Mouse (Mus musculus): ENCODE data around the gene Relt. TPM values are rescaled to one million over a fixed set of nuclear protein-coding genes. Genes with fewer than 3 reads are reported as not detected.

The Relt gene
- polyA plus RNA-seq, 1 experiment = 4.6 TPM

GRCm38 (mm10) chr7:100879595-100879994, 16.3 kb upstream of the Relt start:
- TF ChIP-seq CTCF (IDR thresholded peaks at IDR 0.05; ENCODE audit: borderline replicate concordance, insufficient read depth, low read length) = no peak
- TF ChIP-seq POLR2A (IDR thresholded peaks at IDR 0.05; ENCODE audit: low read depth, low read length) = no peak
- Histone ChIP-seq H3K4me1 (ENCODE audit: control insufficient read depth, insufficient read depth, low read length) (no peaks in the 10 kb centered on the region), H3K27ac (ENCODE audit: insufficient read depth, low read length) (no peak overlapping the region), H3K4me3 (ENCODE audit: insufficient read depth, low read length) (no peak overlapping the region)

DNA sequence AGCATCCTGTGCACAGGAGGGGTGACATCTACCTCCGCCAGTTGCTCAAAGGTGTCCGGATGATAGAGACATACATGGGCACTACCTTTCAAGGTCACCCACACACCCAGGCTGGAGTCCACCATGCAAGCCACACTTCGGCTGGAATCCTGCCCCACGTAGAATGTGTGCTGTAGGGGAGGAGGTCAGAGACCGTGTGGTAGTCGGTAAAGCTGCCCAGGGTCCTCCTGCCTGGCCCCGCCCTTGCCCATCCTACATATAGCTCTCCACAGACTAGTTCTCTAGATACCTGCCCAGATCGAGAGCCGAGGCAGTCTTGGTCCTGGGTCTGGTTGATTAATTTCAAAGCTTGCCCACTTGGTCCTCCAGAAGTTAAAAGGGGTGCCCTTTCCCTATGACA, 13.5 kb upstream of the Relt start:
- H3K4me3 ChIP-seq (ENCODE audit: insufficient read depth, low read length) = no peak overlapping the region
- no peak overlapping the region for H3K27ac ChIP-seq (ENCODE audit: insufficient read depth, low read length)
- no peak for TF ChIP-seq CTCF (IDR thresholded peaks at IDR 0.05; ENCODE audit: borderline replicate concordance, insufficient read depth, low read length)
- TF ChIP-seq POLR2A (IDR thresholded peaks at IDR 0.05; ENCODE audit: low read depth, low read length) = no peak
- no peaks in the 10 kb centered on the region for H3K4me1 ChIP-seq (ENCODE audit: control insufficient read depth, insufficient read depth, low read length)

DNA sequence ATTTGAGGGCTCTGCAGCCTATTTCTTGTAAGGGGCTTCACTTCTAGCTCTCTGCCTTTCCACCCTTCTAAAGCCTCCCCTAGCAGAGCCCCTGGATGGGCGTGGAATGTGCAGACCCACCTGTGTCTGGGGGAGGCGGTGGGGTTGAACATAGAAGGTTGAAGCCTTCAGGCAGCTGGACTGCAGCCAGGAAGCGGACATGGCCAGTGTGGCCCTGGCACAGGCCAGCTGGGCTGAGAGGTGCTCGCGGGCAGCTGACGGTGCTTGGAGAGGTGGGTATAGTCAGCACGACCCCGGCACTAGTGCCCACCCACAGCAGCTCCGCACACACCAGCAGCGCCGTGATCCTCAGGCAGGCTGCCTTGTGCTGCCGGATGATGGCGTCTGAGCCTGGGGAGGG, 13.0 kb upstream of the Relt start:
- Histone ChIP-seq H3K4me1 (ENCODE audit: control insufficient read depth, insufficient read depth, low read length) (no peaks in the 10 kb centered on the region), H3K4me3 (ENCODE audit: insufficient read depth, low read length) (no peak overlapping the region), H3K27ac (ENCODE audit: insufficient read depth, low read length) (no peak overlapping the region)
- no peak for TF ChIP-seq POLR2A (IDR thresholded peaks at IDR 0.05; ENCODE audit: low read depth, low read length)
- TF ChIP-seq CTCF (IDR thresholded peaks at IDR 0.05; ENCODE audit: borderline replicate concordance, insufficient read depth, low read length) = no peak

DNA sequence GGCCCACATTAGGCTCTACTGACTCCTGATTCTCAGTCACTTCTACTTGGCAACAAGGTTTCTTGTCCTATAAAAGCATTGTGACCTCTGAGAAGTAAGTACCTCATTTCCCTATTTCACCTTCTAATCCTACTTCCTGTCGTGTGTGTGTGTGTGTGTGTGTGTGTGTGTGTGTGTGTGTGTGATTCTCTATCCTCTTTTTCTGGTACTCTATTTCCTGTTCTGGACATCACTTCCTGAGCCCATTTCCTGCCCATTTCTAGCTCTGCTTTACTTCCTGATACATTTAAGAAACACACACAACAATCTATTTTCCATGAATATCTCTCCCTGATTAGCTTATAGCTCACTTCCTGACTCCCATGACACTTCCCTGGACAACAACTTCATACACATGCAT, 12.6 kb upstream of the Relt start:
- H3K4me1 ChIP-seq (ENCODE audit: control insufficient read depth, insufficient read depth, low read length) = no peaks in the 10 kb centered on the region
- no peak overlapping the region for H3K27ac ChIP-seq (ENCODE audit: insufficient read depth, low read length)
- no peak for TF ChIP-seq CTCF (IDR thresholded peaks at IDR 0.05; ENCODE audit: borderline replicate concordance, insufficient read depth, low read length)
- no peak for TF ChIP-seq POLR2A (IDR thresholded peaks at IDR 0.05; ENCODE audit: low read depth, low read length)
- H3K4me3 ChIP-seq (ENCODE audit: insufficient read depth, low read length) = no peak overlapping the region

- TF ChIP-seq POLR2A (IDR thresholded peaks at IDR 0.05; ENCODE audit: low read depth, low read length) = no peak
- no peak for TF ChIP-seq CTCF (IDR thresholded peaks at IDR 0.05; ENCODE audit: borderline replicate concordance, insufficient read depth, low read length)
- Histone ChIP-seq H3K27ac (ENCODE audit: insufficient read depth, low read length) (no peak overlapping the region), H3K4me3 (ENCODE audit: insufficient read depth, low read length) (no peak overlapping the region), H3K4me1 (ENCODE audit: control insufficient read depth, insufficient read depth, low read length) (no peaks in the 10 kb centered on the region)
These were observed 10.0 kb upstream of the Relt start for GRCm38 (mm10) chr7:100873197-100873596.

DNA sequence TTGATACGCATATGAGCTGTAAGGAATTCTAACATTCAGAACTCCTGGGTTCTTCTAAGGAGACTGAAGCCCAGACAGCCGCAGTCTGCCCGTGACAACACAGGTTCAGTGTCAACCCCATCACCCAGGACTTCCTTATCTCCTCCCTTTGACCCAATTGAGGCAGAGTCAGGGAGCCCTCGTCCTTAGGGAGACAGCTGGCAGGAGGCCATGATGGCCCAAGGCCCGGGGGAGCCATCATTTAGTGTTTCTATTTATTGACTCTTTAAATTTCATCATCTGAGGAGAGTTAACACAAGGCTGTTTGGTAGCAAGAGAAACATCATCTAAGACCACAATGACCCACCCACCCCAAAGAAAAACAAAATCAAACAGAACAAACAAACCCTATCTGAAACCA, 8.6 kb upstream of the Relt start:
- TF ChIP-seq POLR2A (IDR thresholded peaks at IDR 0.05; ENCODE audit: low read depth, low read length) (no peak), CTCF (IDR thresholded peaks at IDR 0.05; ENCODE audit: borderline replicate concordance, insufficient read depth, low read length) (no peak)
- no peaks in the 10 kb centered on the region for H3K4me1 ChIP-seq (ENCODE audit: control insufficient read depth, insufficient read depth, low read length)
- no peak overlapping the region for H3K27ac ChIP-seq (ENCODE audit: insufficient read depth, low read length)
- no peak overlapping the region for H3K4me3 ChIP-seq (ENCODE audit: insufficient read depth, low read length)

- TF ChIP-seq CTCF (IDR thresholded peaks at IDR 0.05; ENCODE audit: borderline replicate concordance, insufficient read depth, low read length) = no peak
- no peak for TF ChIP-seq POLR2A (IDR thresholded peaks at IDR 0.05; ENCODE audit: low read depth, low read length)
- no peaks in the 10 kb centered on the region for H3K4me1 ChIP-seq (ENCODE audit: control insufficient read depth, insufficient read depth, low read length)
- H3K27ac ChIP-seq (ENCODE audit: insufficient read depth, low read length) = no peak overlapping the region
- H3K4me3 ChIP-seq (ENCODE audit: insufficient read depth, low read length) = no peak overlapping the region
These were observed 8.1 kb upstream of the Relt start for GRCm38 (mm10) chr7:100871355-100871754.

DNA sequence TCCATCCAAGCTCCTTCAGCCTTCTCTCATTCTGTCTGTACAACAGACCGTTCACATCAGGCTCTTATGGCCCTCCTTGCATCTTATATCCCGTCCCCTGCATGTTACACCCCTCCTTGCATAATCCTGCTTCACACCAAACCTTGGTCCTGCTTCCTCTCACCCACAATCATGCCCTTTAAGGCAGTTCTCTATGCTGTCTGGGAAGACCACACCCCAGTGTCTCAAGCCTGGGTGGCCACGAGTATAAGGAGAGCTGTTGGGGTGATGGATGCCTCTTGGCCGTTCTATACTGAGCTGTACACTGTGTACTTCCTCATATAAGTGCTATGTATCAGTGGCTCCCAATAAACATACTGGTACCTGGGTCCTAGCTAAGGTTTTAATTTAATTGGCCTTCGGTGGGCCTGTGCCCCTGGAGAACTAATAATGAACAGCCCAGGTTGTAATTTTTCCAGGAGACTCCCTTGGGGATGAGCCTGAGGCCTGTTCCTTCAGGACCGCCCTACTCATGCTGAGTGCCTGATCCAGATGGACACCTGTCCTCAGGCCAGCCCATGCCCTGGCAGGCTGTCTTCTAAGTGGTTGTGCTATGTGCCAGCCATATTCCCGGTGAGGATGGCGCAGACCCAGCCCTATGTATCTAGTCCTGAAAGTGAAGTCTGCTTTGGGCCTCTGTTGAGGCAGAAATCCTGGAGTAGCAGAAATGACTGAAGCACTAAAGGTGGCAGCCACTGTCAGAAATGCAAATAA, 6.8 kb upstream of the Relt start:
- no peak overlapping the region for H3K4me3 ChIP-seq (ENCODE audit: insufficient read depth, low read length)
- H3K27ac ChIP-seq (ENCODE audit: insufficient read depth, low read length) = no peak overlapping the region
- H3K4me1 ChIP-seq (ENCODE audit: control insufficient read depth, insufficient read depth, low read length) = no peaks in the 10 kb centered on the region
- no peak for TF ChIP-seq CTCF (IDR thresholded peaks at IDR 0.05; ENCODE audit: borderline replicate concordance, insufficient read depth, low read length)
- no peak for TF ChIP-seq POLR2A (IDR thresholded peaks at IDR 0.05; ENCODE audit: low read depth, low read length)

- Histone ChIP-seq H3K4me3 (ENCODE audit: insufficient read depth, low read length) (no peak overlapping the region), H3K27ac (ENCODE audit: insufficient read depth, low read length) (no peak overlapping the region), H3K4me1 (ENCODE audit: control insufficient read depth, insufficient read depth, low read length) (no peaks in the 10 kb centered on the region)
- no peak for TF ChIP-seq POLR2A (IDR thresholded peaks at IDR 0.05; ENCODE audit: low read depth, low read length)
- TF ChIP-seq CTCF (IDR thresholded peaks at IDR 0.05; ENCODE audit: borderline replicate concordance, insufficient read depth, low read length) = no peak
These were observed 5.3 kb upstream of the Relt start for GRCm38 (mm10) chr7:100868551-100868950.

- Histone ChIP-seq H3K27ac (ENCODE audit: insufficient read depth, low read length) (no peak overlapping the region), H3K4me1 (ENCODE audit: control insufficient read depth, insufficient read depth, low read length) (no peaks in the 10 kb centered on the region)
These were observed 4.3 kb upstream of the Relt start for GRCm38 (mm10) chr7:100867561-100867960.

More at GRCm38 (mm10) chr7:100867561-100867960, 4.3 kb upstream of the Relt start:
- no peak overlapping the region for H3K4me3 ChIP-seq (ENCODE audit: insufficient read depth, low read length)
- TF ChIP-seq POLR2A (IDR thresholded peaks at IDR 0.05; ENCODE audit: low read depth, low read length) = no peak
